In genomic region chr2:104590829-104591117, GRCm38 (mm10) we compare ENCODE assay signal across 8 mouse cellular contexts. TPM values are rescaled to one million over a fixed set of nuclear protein-coding genes. Genes with fewer than 3 reads are reported as not detected.
A peak's percentile ranks its signal among the peaks of the same experiment; 100 is the strongest.
DNase-seq lines count a peak whose midpoint lies in the region; ATAC-seq and TF ChIP-seq lines count a peak whose summit lies in the region.

No protein-coding gene starts in this region.

- no peak for TF ChIP-seq POLR2A in olfactory bulb, adult 2 months (IDR thresholded peaks at IDR 0.05; ENCODE audit: insufficient read depth, low read depth, low read length)

- H3K27ac ChIP-seq in lung, embryonic 15.5 days, result peak overlapping the region; percentile 77
- peak overlapping the region; percentile 96 for H3K27ac ChIP-seq in limb, embryonic 10.5 days
- peak overlapping the region; percentile 76 for H3K27ac ChIP-seq in olfactory bulb, adult 2 months (ENCODE audit: insufficient read depth, low read depth, low read length)

- peak overlapping the region; percentile 75 for H3K9ac ChIP-seq in lung, embryonic 15.5 days

- H3K4me1 ChIP-seq in lung, embryonic 15.5 days, result peaks cover 13% of the 10 kb centered on the region
- H3K4me1 ChIP-seq in limb, embryonic 10.5 days, result peaks cover 13% of the 10 kb centered on the region
- H3K4me1 ChIP-seq in olfactory bulb, adult 2 months (ENCODE audit: control insufficient read depth, insufficient read depth, low read length), result 0 out of 2 replicates have a peak, but pooled peaks cover 2% of the 10 kb centered on the region

- H3K4me3 ChIP-seq in lung, embryonic 15.5 days, result peak overlapping the region; percentile 73
- peak overlapping the region; percentile 93 for H3K4me3 ChIP-seq in limb, embryonic 10.5 days
- peak overlapping the region; percentile 72 for H3K4me3 ChIP-seq in olfactory bulb, adult 2 months (ENCODE audit: insufficient read depth, low read depth, low read length)

- H3K36me3 ChIP-seq in lung, embryonic 15.5 days, result no peaks in the 10 kb centered on the region
- H3K36me3 ChIP-seq in limb, embryonic 10.5 days, result peaks cover 14% of the 10 kb centered on the region

- under 1% methylated on average over 19 of the region's 19 CpGs for WGBS in lung, embryonic 15.5 days
- WGBS in limb, embryonic 10.5 days, result under 1% methylated on average over 19 of the region's 19 CpGs
- WGBS in olfactory bulb, adult 2 months, result under 1% methylated on average over 19 of the region's 19 CpGs

- no peak for DNase-seq in lung, postnatal 36 days
- no peak for DNase-seq in limb, embryonic 10.5 days (ENCODE audit: low spot score)
- DNase-seq in thymus, postnatal 14 days, result no peak
- DNase-seq in MN1 (ENCODE audit: low spot score), result no peak
- DNase-seq in ovary, postnatal 36 days (ENCODE audit: low spot score), result no peak

- H3K9me3 ChIP-seq in lung, embryonic 15.5 days, result no peaks in the 10 kb centered on the region
- no peaks in the 10 kb centered on the region for H3K9me3 ChIP-seq in limb, embryonic 10.5 days (replicated peaks)

- H3K4me2 ChIP-seq in lung, embryonic 15.5 days, result peak overlapping the region; percentile 67

- no peak for ATAC-seq in lung, embryonic 15.5 days (ENCODE audit: borderline replicate concordance, extremely low read depth, low FRiP score, low TSS enrichment)
- ATAC-seq in erythroid progenitor cell, adult 5-6 weeks (replicated peaks; ENCODE audit: low FRiP score, poor library complexity, severe bottlenecking), result peak; percentile 5; the same call in 1 of the 2 replicates

- no peak for TF ChIP-seq CTCF in olfactory bulb, adult 2 months (IDR thresholded peaks at IDR 0.05; ENCODE audit: insufficient read depth, low read depth, low read length)

- H3K27me3 ChIP-seq in lung, embryonic 15.5 days, result no peaks in the 10 kb centered on the region
- H3K27me3 ChIP-seq in limb, embryonic 10.5 days (ENCODE audit: low read depth, poor library complexity, severe bottlenecking), result no peaks in the 10 kb centered on the region

RNA-seq across cellular contexts. Expression of gene Cstf3, which starts 0.5 kb away (rescaled TPM):
- polyA plus RNA-seq in lung, embryonic 15.5 days (2015; fragmentation: Nextera tagmentation; extraction: Ambion mirVana), result 63.8 and 65.7 TPM in 2 replicates
- 27.8 and 31.0 TPM in 2 replicates for total RNA-seq in erythroid progenitor cell, adult 5-6 weeks (2015; ENCODE audit: low replicate concordance)
- total RNA-seq in erythroid progenitor cell, adult 5-6 weeks (2017; ENCODE audit: low replicate concordance), result 24.4 and 36.8 TPM in 2 replicates
- polyA plus RNA-seq in limb, embryonic 10.5 days (2016; fragmentation: Nextera tagmentation; extraction: Ambion mirVana), result 84.5 and 95.8 TPM in 2 replicates
- polyA plus RNA-seq in olfactory bulb, adult 2 months (2012; ENCODE audit: insufficient read depth, insufficient read length, low replicate concordance, missing spikeins), result not detected in 2 replicates

Comparison
In these comparisons a context has a peak if more than half of its experiments do, and no peak if none do; other contexts are left out.
1. RNA of gene Cstf3, which starts 0.5 kb away (polyA plus RNA-seq): 84.5 to 95.8 TPM in limb, embryonic 10.5 days and 63.8 to 65.7 TPM in lung, embryonic 15.5 days; not detected in olfactory bulb, adult 2 months; every median in the first group is over 10 times any median in the second.
2. Peak in every context shown above with its lines, with median percentiles within 50 percentile points of each other: H3K27ac ChIP-seq and H3K4me3 ChIP-seq.